Mouse (Mus musculus): ENCODE measurements around the gene Tead2. TPM values are rescaled to one million over a fixed set of nuclear protein-coding genes. Genes with fewer than 3 reads are reported as not detected.

Tead2 gene
- polyA plus RNA-seq, 1 experiment from 2014 or later = 324 TPM

DNA sequence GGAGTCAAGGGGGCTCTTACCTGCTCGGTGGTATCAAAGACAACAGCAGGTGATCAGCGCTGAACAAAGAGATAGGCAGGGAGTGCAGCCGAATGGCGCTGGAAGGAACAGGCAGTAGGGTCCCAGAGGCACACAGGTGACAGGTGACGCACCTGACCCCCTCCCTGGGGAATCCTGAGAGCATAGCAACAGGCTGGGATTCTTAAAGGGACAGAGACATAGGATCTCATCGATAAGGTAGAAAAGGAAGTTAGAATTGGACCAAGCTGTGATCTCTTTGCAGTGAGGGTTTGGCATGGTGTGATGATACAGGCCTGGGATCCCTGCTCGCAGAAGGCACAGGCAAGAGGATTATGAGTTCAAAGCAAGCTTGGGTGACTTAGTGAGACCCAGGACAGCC, 36.1 kb upstream of the Tead2 start, which contains the start of gene Gfy:
Gfy (minus strand) TSS at position 101 of the 400 bp plus-strand sequence.
- WGBS = 33% methylated on average over 7 of the region's 7 CpGs
- no peak within 1 kb of the TSS for H3K4me3 ChIP-seq

DNA sequence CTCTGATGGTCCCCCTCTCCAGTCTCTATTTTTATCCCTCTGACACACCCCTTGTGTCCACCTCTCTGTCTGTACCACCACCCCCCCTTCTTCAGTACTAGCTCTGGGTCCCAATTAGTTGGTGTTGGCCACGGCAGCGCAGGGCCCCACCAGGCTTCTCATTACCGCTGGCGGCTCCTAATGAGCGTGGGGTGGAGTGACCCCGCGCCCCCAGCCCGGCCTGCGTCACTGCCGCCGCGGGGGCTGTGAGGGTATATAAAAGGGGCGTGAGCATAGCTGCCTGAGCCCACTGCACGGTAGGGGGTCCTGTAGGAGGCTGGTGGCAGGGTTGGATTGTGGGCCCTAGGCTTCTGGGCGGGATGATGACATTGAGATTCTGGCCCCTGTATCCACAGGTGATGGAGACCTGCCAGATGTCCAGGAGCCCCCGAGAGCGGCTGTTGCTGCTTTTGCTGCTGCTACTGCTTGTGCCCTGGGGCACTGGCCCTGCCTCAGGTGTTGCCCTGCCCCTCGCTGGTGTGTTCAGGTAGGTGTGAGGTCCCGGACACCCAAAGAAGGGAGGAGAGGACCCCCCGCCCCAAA, 34.6 kb upstream of the Tead2 start, which contains the start of gene Pth2:
Pth2 (plus strand) TSS at position 100 of the 582 bp plus-strand sequence.
- 24% methylated on average over 20 of the region's 20 CpGs for WGBS
- H3K27ac ChIP-seq = no peak within 1 kb of the TSS
- peak within 1 kb of the TSS; percentile 45 for H3K4me3 ChIP-seq
- peaks cover 43% of the 10 kb centered on the region for H3K4me1 ChIP-seq (replicated peaks)
- peaks cover 100% of the 10 kb centered on the region for H3K27me3 ChIP-seq (ENCODE audit: insufficient read depth, poor library complexity, severe bottlenecking)
- H3K36me3 ChIP-seq = no peaks in the 10 kb centered on the region
- no peaks in the 10 kb centered on the region for H3K9me3 ChIP-seq
- DNase-seq (ENCODE audit: low spot score) = no peak

More for the DNA sequence above, 36.1 kb upstream of the Tead2 start, which contains the start of gene Gfy:
- peaks cover 100% of the 10 kb centered on the region for H3K27me3 ChIP-seq (ENCODE audit: insufficient read depth, poor library complexity, severe bottlenecking)
- no peaks in the 10 kb centered on the region for H3K36me3 ChIP-seq
- H3K9me3 ChIP-seq = no peaks in the 10 kb centered on the region
- no peak within 1 kb of the TSS for H3K27ac ChIP-seq
- peaks cover 53% of the 10 kb centered on the region for H3K4me1 ChIP-seq (replicated peaks)
- DNase-seq (ENCODE audit: low spot score) = no peak

DNA sequence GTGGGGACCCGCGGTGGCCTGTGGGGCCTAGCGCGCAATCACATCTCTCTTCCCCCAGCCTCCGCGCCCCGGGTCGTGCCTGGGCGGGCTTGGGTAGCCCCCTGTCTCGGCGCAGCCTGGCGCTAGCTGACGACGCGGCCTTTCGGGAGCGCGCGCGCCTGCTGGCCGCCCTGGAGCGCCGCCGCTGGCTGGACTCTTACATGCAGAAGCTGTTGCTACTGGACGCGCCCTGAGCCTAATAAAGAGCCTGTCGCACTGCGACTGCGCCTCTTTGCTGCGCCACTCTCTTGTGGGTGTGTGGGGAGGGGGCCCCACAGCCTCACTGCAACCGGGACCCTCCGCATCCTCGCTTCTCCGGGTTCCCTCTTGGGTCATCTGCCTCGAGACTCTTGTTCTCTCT, 34.0 kb upstream of the Tead2 start:
- no peak for DNase-seq (ENCODE audit: low spot score)
- Histone ChIP-seq H3K4me1 (replicated peaks) (peaks cover 38% of the 10 kb centered on the region), H3K27me3 (ENCODE audit: insufficient read depth, poor library complexity, severe bottlenecking) (peaks cover 100% of the 10 kb centered on the region), H3K27ac (no peak overlapping the region), H3K9me3 (no peaks in the 10 kb centered on the region), H3K36me3 (no peaks in the 10 kb centered on the region), H3K4me3 (peak overlapping the region; percentile 45)
- WGBS = 5% methylated on average over 35 of the region's 35 CpGs

DNA sequence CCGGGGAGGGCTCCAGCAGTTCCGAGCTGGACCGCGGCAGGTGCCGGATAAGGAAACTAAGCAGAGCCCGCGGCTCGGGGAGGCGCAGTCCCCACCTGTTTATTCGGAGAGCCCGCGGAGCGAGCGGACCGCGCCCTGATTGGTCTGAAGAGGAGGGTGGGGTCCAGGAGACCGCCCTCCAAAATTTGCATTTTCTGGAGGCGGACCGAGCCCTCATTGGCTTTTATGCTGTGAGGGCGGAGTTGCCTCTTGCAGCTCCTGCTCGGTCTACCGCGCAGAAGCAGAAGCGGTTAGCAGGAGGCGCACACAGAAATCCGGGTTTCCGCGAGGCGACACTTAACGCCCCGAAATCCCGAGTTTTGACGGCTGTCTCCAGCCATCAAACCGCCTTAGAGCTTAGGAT, 33.4 kb upstream of the Tead2 start:
- no peak overlapping the region for H3K27ac ChIP-seq
- H3K9me3 ChIP-seq = no peaks in the 10 kb centered on the region
- peaks cover 100% of the 10 kb centered on the region for H3K27me3 ChIP-seq (ENCODE audit: insufficient read depth, poor library complexity, severe bottlenecking)
- H3K4me1 ChIP-seq (replicated peaks) = peaks cover 34% of the 10 kb centered on the region
- H3K4me3 ChIP-seq = peak overlapping the region; percentile 45
- H3K36me3 ChIP-seq = no peaks in the 10 kb centered on the region
- DNase-seq (ENCODE audit: low spot score) = peak; percentile 89
- WGBS = under 1% methylated on average over 34 of the region's 34 CpGs

DNA sequence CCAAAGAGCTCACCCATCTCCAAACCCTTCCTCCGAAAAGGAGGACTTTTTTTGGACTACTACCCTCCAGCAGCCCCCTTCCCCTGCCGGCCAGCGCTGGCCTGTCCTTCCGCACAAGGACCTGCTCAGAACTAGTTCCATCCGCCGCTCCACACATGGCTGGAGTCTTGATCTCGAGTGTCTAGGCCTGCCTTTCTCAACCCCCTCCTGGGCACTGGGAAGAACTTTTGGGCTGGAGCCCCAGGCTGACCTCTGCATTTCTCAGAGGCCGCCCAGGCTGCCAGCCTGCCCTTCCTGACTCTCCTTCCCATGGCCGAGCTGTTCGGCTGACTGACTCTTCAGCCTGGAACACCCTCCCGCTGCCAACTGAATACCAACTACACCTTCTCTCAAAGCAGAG, 32.9 kb upstream of the Tead2 start:
- 16% methylated on average over 11 of the region's 11 CpGs for WGBS
- Histone ChIP-seq H3K4me1 (replicated peaks) (peaks cover 32% of the 10 kb centered on the region), H3K27me3 (ENCODE audit: insufficient read depth, poor library complexity, severe bottlenecking) (peaks cover 99% of the 10 kb centered on the region), H3K36me3 (no peaks in the 10 kb centered on the region), H3K9me3 (no peaks in the 10 kb centered on the region), H3K4me3 (peak overlapping the region; percentile 45), H3K27ac (no peak overlapping the region)
- no peak for DNase-seq (ENCODE audit: low spot score)

DNA sequence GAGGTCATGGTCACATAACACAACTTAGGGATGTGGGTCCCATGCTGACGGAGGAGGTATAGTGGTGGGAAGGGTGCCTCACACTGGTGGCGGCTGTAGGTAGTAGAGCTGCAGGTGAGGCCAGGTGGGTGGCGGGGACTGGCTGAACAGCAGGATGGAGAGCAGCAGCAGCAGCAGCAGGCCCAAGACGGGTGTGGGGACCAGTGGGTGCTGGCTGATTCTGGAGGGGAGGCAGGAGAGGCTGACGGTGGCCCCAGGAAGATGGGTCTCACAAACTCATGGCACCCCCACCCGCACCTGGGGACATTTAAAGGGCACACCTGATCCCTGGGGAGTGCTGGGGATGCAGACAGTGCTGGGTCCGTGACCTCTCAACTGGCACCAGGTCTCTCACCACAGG, 31.9 kb upstream of the Tead2 start:
- Histone ChIP-seq H3K4me3 (no peak overlapping the region), H3K27ac (no peak overlapping the region), H3K9me3 (no peaks in the 10 kb centered on the region), H3K4me1 (replicated peaks) (peaks cover 32% of the 10 kb centered on the region), H3K36me3 (no peaks in the 10 kb centered on the region), H3K27me3 (ENCODE audit: insufficient read depth, poor library complexity, severe bottlenecking) (peaks cover 99% of the 10 kb centered on the region)
- no peak for DNase-seq (ENCODE audit: low spot score)
- WGBS = 58% methylated on average over 7 of the region's 7 CpGs

DNA sequence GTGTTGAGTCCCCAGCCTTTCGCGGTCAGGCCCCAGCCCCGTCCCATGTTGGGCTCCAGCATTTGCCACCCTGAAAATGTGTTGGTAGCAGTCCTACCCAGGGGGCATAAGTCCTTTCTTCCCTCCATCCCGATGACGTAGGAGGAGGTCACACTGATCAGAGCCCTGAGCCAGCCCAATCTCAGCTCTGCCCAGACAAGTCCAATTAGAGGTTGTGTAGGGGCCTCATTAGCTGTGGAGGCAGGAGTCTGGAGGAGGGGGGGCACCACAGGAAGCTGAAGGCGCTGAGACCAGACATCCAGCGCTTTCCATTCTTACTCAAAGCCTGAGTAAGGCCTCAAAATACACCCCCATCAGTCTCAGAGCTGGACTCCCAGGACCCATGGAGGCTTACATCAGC, 29.6 kb upstream of the Tead2 start:
- Histone ChIP-seq H3K9me3 (no peaks in the 10 kb centered on the region), H3K27ac (0 out of 2 replicates have a peak overlapping the region, but pooled peaks have one; percentile 20), H3K36me3 (no peaks in the 10 kb centered on the region), H3K4me3 (no peak overlapping the region), H3K27me3 (ENCODE audit: insufficient read depth, poor library complexity, severe bottlenecking) (peaks cover 97% of the 10 kb centered on the region), H3K4me1 (replicated peaks) (peaks cover 31% of the 10 kb centered on the region)
- 68% methylated on average over 7 of the region's 7 CpGs for WGBS
- DNase-seq (ENCODE audit: low spot score) = no peak

DNA sequence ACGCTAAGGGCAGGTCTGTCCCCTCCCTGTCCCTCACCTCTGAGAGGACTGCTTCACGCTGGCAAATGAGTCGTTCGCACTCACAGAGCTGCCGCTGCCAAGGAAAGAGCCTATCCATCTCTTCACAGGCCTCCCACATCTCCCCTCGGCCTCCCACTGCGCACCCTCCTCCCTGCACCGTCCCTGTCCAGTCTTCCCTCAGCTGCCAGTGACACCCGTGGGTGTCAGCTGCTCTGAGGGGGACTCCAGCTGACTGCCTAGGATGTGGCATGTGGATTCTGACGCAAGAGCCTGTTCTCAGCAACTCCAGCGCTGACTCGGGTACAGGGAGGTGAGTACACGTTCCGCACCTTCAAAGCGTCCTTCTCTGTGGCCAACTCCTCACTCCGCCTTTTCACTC, 26.0 kb upstream of the Tead2 start:
- H3K27me3 ChIP-seq (ENCODE audit: insufficient read depth, poor library complexity, severe bottlenecking) = peaks cover 81% of the 10 kb centered on the region
- no peaks in the 10 kb centered on the region for H3K9me3 ChIP-seq
- H3K4me1 ChIP-seq (replicated peaks) = peaks cover 34% of the 10 kb centered on the region
- H3K4me3 ChIP-seq = no peak overlapping the region
- no peaks in the 10 kb centered on the region for H3K36me3 ChIP-seq
- WGBS = 59% methylated on average over 16 of the region's 16 CpGs
- H3K27ac ChIP-seq = no peak overlapping the region
- no peak for DNase-seq (ENCODE audit: low spot score)

DNA sequence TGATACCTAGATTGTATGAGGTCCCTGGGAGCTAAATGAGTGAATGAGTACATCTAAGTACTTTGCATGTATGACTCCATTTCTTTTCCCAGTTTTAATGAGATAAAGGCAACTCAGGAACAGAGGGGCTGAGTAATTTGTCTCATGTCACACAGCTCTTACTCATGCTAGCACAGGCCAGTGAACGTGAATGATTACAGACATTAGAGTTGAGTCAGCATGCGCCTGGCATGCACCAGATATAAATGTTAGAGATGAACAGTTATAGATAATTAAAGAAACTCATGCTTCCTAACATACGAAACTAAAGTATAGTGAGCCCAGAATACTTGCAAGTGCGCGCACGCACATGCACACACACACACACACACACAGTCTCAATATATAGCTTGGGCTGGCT, 25.4 kb upstream of the Tead2 start:
- Histone ChIP-seq H3K9me3 (no peaks in the 10 kb centered on the region), H3K4me1 (replicated peaks) (peaks cover 34% of the 10 kb centered on the region), H3K27me3 (ENCODE audit: insufficient read depth, poor library complexity, severe bottlenecking) (peaks cover 75% of the 10 kb centered on the region), H3K4me3 (no peak overlapping the region), H3K36me3 (no peaks in the 10 kb centered on the region), H3K27ac (no peak overlapping the region)
- no peak for DNase-seq (ENCODE audit: low spot score)
- 90% methylated on average over 6 of the region's 6 CpGs for WGBS

DNA sequence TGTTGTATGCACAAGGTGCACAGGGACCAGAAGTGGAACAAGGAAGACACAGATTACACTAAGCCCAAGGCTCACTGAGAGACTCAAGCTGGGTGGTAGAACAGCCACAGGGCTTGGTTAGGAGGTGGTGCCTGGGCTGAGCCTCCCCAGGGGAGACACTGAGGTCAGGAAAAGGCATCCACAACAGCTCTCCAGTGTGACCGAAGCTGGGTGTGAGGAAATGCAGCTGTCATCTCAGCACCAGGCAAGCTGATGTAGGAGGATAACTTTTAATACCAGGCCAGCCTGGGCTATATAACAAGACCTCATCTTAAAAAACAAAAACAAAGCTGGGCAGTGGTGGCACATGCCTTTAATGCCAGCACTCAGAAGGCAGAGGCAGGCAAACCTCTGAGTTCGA, 24.4 kb upstream of the Tead2 start:
- Histone ChIP-seq H3K4me3 (no peak overlapping the region), H3K4me1 (replicated peaks) (peaks cover 42% of the 10 kb centered on the region), H3K9me3 (no peaks in the 10 kb centered on the region), H3K27ac (no peak overlapping the region), H3K27me3 (ENCODE audit: insufficient read depth, poor library complexity, severe bottlenecking) (peaks cover 74% of the 10 kb centered on the region), H3K36me3 (no peaks in the 10 kb centered on the region)
- WGBS = 74% methylated on average over 2 of the region's 2 CpGs
- DNase-seq (ENCODE audit: low spot score) = no peak

DNA sequence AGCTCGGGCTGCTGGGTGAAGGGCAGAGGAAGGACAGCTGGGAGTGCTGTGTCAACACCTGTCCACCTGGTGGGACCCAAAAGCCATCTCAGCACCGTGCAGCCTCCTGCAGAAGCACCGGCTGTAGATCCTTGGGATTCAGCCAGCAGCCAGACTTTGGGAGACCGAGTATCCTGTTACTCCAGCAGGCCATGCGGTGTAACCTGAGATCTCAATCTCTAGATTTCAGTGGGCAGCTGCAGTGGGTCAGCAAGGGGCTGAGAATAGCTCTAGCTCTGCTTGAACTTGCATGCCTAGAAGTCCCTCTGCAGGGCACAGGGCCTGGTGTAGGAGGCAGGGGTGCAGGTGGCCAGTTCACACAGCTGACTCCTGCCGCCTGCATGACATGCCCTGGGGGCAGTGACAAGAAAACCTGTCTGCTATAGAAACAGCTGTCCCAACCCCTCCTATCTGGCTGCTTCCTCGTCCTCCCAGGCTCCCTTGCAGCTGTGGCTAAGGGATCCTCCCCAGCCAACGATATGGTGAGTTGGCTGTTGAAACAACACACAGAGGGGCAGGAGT, 23.7 kb upstream of the Tead2 start:
- Histone ChIP-seq H3K36me3 (no peaks in the 10 kb centered on the region), H3K4me3 (no peak overlapping the region), H3K27me3 (ENCODE audit: insufficient read depth, poor library complexity, severe bottlenecking) (peaks cover 71% of the 10 kb centered on the region), H3K27ac (0 out of 2 replicates have a peak overlapping the region, but pooled peaks have one; percentile 5), H3K4me1 (replicated peaks) (peaks cover 49% of the 10 kb centered on the region), H3K9me3 (no peaks in the 10 kb centered on the region)
- 18% methylated on average over 8 of the region's 8 CpGs for WGBS
- peak; percentile 53 for DNase-seq (ENCODE audit: low spot score)

DNA sequence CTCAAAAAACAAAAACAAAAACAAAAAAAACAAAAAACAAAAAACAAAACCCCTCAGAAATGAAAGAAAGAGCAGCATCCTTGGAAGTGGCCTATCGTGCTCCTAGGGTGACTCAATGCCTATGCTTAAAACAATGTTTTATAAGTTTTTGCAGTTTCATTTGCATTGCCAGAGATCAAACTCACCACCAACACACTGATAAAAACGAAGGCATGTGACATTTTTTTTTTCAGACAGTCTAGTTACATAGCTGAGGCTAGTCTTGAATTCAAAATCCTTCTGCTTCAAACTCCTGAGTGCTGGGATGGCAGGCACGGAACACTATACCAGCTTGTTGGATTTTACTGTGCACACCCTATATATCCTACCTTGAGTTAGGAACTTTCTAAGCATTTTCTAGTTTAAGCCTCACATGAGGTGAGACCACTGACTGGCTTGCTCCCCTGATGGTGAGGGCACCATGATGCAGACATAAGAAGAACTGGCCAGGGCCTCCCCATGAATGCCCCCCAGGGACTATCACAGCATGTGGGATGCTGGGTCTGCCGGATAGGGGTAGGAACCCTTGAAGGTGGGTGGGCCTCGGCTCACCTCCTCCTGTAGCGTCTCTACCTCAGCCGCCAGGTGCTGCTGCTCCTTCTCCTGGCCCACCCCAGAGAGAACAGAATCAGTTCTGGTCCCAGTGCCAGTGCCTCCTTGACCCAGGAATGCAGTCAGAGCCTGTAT, 22.8 kb upstream of the Tead2 start:
- Histone ChIP-seq H3K27me3 (ENCODE audit: insufficient read depth, poor library complexity, severe bottlenecking) (peaks cover 68% of the 10 kb centered on the region), H3K27ac (peak overlapping the region; percentile 50), H3K9me3 (no peaks in the 10 kb centered on the region), H3K4me1 (replicated peaks) (peaks cover 56% of the 10 kb centered on the region), H3K4me3 (no peak overlapping the region), H3K36me3 (no peaks in the 10 kb centered on the region)
- WGBS = 76% methylated on average over 7 of the region's 7 CpGs
- DNase-seq (ENCODE audit: low spot score) = no peak

DNA sequence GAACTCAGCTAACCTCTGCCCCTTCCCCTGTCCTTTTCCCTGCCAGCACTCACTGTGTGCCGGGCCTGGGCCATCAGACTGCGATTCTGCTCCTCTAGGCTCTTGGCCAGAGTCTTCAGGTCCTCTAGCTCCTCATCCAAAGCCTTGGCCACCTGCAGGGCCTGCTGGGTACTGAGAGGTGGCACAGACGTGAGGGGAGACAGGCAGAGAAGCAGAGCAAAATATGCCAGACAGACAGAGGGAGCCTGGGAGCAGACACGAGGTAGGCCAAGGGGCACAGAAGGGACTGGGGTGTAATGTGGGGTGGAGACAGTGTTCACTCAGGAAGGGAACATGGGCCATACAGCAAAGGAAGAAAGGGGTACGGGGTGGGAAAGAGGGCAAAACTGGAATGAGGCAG, 22.1 kb upstream of the Tead2 start:
- H3K4me3 ChIP-seq = no peak overlapping the region
- no peak for DNase-seq (ENCODE audit: low spot score)
- peak overlapping the region; percentile 50 for H3K27ac ChIP-seq
- H3K4me1 ChIP-seq (replicated peaks) = peaks cover 61% of the 10 kb centered on the region
- H3K27me3 ChIP-seq (ENCODE audit: insufficient read depth, poor library complexity, severe bottlenecking) = peaks cover 61% of the 10 kb centered on the region
- WGBS = 62% methylated on average over 5 of the region's 5 CpGs
- no peaks in the 10 kb centered on the region for H3K36me3 ChIP-seq
- no peaks in the 10 kb centered on the region for H3K9me3 ChIP-seq

Measured in hindbrain, embryonic 10.5 days (tissue).